Comparison of ENCODE assay signal across 8 mouse cellular contexts in genomic region chr3:58414986-58415883, GRCm38 (mm10). TPM values are rescaled to one million over a fixed set of nuclear protein-coding genes. Genes with fewer than 3 reads are reported as not detected.
A peak's percentile ranks its signal among the peaks of the same experiment; 100 is the strongest.
DNase-seq lines count a peak whose midpoint lies in the region; ATAC-seq and TF ChIP-seq lines count a peak whose summit lies in the region.

No protein-coding gene starts in this region.

- TF ChIP-seq CTCF in cortical plate, adult 2 months (IDR thresholded peaks at IDR 0.05; ENCODE audit: extremely low read depth, insufficient read depth, low read length), result no peak
- TF ChIP-seq CTCF in hindbrain, postnatal 0 days (IDR thresholded peaks at IDR 0.05; ENCODE audit: low read depth), result no peak

- peak overlapping the region; percentile 94 for H3K4me2 ChIP-seq in hindbrain, postnatal 0 days (ENCODE audit: low read depth, low read length)

- H3K9ac ChIP-seq in hindbrain, postnatal 0 days (replicated peaks; ENCODE audit: low read length), result peak overlapping the region; percentile 100

- H3K4me1 ChIP-seq in cortical plate, adult 2 months (ENCODE audit: control insufficient read depth, insufficient read depth, low read length), result no peaks in the 10 kb centered on the region
- H3K4me1 ChIP-seq in hindbrain, postnatal 0 days (ENCODE audit: insufficient read depth, low read length), result peaks cover 11% of the 10 kb centered on the region

- peak overlapping the region; percentile 92 for H3K4me3 ChIP-seq in cortical plate, adult 2 months (ENCODE audit: insufficient read depth, low read length)
- peak overlapping the region; percentile 89 for H3K4me3 ChIP-seq in hindbrain, postnatal 0 days (ENCODE audit: low read length)

- WGBS in hindbrain, postnatal 0 days, result under 1% methylated on average over 79 of the region's 113 CpGs

- peak; percentile 52 for ATAC-seq in hindbrain, postnatal 0 days
- peak; percentile 47 for ATAC-seq in megakaryocyte, adult 5-6 weeks (ENCODE audit: poor library complexity, severe bottlenecking)

- peak overlapping the region; percentile 95 for H3K27ac ChIP-seq in cortical plate, adult 2 months (ENCODE audit: insufficient read depth, low read length)
- peak overlapping the region; percentile 99 for H3K27ac ChIP-seq in hindbrain, postnatal 0 days

- no peak for TF ChIP-seq POLR2A in cortical plate, adult 2 months (IDR thresholded peaks at IDR 0.05; ENCODE audit: extremely low read depth, insufficient read depth, low read length)

- H3K9me3 ChIP-seq in hindbrain, postnatal 0 days (ENCODE audit: low read length), result no peaks in the 10 kb centered on the region

- peak; percentile 75 for DNase-seq in adipocyte (ENCODE audit: low spot score)
- DNase-seq in gastrocnemius, adult 8-10 months (ENCODE audit: low spot score in 2 of 2), result peak; percentile 64 to 71
- peak; percentile 65 for DNase-seq in hindbrain, postnatal 0 days (ENCODE audit: low spot score)
- DNase-seq in left cerebral cortex, adult 9 months (ENCODE audit: low spot score in 2 of 2), result peak; percentile 32 to 67
- peak; percentile 29 for DNase-seq in retina, postnatal 7 days (ENCODE audit: low read depth, low spot score)
- DNase-seq in urinary bladder, adult 18-20 months (ENCODE audit: low spot score in 2 of 2), result peak; percentile 72 to 80

- no peaks in the 10 kb centered on the region for H3K36me3 ChIP-seq in hindbrain, postnatal 0 days (ENCODE audit: insufficient read depth, low read length)

- no peaks in the 10 kb centered on the region for H3K27me3 ChIP-seq in hindbrain, postnatal 0 days (ENCODE audit: insufficient read depth, low read length)

RNA-seq across cellular contexts. Expression of gene Tsc22d2, which starts 0.7 kb away (rescaled TPM):
- polyA plus RNA-seq in cortical plate, adult 2 months (2012; rRNA removed), result 9.6 and 11.2 TPM in 2 replicates
- 10 to 100 TPM; 23.7 to 29.8 (median 26.0) TPM for total RNA-seq in gastrocnemius, adult 8-10 months (2022)
- 39.0 and 40.4 TPM in 2 replicates for total RNA-seq in hindbrain, postnatal 0 days (2014; rRNA removed)
- polyA plus RNA-seq in hindbrain, postnatal 0 days (2015; fragmentation: Nextera tagmentation; extraction: Ambion mirVana), result 10.3 and 10.4 TPM in 2 replicates
- total RNA-seq in megakaryocyte, adult 5-6 weeks (2015), result 24.6 and 27.2 TPM in 2 replicates
- 13.9 and 15.7 TPM in 2 replicates for total RNA-seq in megakaryocyte, adult 5-6 weeks (2017)

Comparison
In these comparisons a context has a peak if more than half of its experiments do, and no peak if none do; other contexts are left out.
1. Peak in every context shown above with its lines: DNase-seq, ATAC-seq, H3K4me3 ChIP-seq and H3K27ac ChIP-seq.